Mouse (Mus musculus): ENCODE measurements around the gene Cldn9. TPM values are rescaled to one million over a fixed set of nuclear protein-coding genes. Genes with fewer than 3 reads are reported as not detected.
A peak's percentile ranks its signal among the peaks of the same experiment; 100 is the strongest.

Cldn9 gene
- total RNA-seq, 2 experiments from 2014 or later, result not detected

DNA sequence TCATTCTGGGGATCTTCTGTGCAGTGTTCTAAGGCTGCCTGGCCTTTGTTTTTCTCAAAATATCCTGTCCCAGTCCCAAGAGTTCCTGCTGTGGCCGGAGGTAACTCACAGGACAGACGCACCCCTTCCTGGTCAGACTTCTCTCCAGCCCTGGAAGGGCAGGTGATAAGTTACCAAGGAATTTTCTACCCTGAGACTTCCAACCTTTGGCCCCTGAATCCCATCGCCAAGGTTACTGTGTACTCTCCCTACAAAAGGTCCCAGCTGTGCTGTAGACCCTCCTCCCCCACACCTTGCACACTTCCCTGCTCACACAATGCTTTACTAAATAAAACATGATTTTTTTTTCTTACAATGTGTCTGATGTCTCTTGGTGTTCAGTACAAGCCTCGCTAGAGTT lies 1.7 kb downstream of the Cldn9 start:
- ATAC-seq (replicated peaks; ENCODE audit: low FRiP score, poor library complexity, severe bottlenecking), result no peak

DNA sequence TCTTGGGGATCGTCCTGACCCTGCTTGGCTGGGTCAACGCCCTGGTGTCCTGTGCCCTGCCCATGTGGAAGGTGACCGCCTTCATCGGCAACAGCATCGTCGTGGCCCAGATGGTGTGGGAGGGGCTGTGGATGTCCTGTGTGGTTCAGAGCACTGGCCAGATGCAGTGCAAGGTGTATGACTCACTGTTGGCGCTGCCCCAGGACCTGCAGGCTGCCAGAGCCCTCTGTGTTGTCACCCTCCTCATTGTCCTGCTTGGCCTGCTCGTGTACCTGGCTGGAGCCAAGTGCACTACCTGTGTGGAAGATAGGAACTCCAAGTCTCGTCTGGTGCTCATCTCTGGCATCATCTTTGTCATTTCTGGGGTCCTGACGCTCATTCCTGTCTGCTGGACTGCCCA lies 2.7 kb downstream of the Cldn9 start:
- ATAC-seq (replicated peaks; ENCODE audit: low FRiP score, poor library complexity, severe bottlenecking), result no peak

DNA sequence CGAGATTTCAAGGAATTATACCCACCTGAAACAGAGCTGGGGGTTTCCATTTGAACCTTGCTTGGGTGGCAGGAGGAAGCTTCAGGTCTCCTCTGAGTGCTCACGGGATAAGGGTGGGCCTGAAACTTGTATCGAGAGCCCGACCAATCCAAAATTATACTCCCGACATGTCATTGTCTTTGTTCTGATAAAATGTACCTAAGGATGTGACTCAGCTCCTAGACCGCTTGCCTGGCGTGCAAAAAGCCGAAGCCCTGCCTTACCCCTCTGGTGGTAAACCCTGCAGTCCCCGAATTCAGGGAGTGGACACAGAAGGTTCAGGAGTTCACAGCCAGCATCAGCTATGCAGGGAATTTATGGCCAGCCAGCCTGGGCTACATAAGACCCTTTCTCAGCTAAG lies 3.5 kb downstream of the Cldn9 start:
- no peak for ATAC-seq (replicated peaks; ENCODE audit: low FRiP score, poor library complexity, severe bottlenecking)

DNA sequence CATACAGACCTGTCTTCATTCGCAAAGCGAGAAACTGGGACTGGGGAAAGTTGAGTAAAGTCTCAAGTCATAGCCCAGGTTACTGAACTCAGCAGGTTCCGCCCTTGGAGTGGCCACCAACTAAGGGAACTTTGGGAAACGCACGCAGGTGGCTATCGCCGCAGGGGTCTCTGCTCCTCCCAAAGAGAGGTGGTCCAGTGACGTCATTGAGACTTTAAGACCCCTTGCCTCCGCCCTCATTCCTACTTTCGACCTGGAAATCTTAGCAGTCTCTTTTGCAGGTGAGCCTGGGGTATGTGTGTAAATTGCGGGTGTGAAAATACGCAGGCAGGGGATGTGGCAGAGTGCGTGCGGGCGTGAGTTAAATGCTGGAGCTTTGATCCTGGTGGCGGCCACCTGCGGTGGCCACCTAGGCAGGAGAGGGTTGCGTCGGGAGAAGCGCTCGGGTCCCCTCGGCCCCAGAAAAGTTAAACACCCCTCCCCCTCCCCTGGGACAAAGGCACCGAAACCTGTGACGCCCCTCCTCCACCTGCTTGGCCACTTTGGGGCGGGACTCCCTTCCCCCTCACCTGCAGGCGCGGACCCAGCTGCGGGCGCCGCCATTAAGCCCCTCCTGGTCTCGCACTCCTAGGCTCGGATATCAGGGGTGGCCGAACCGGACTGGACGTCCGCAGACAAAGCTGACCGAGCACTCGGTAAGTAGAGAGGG lies 4.5 kb downstream of the Cldn9 start, which contains the start of gene Cldn6:
TSS of gene Cldn6 (plus strand) at position 123 of the 709 bp plus-strand sequence.
- no peak for ATAC-seq (replicated peaks; ENCODE audit: low FRiP score, poor library complexity, severe bottlenecking)

DNA sequence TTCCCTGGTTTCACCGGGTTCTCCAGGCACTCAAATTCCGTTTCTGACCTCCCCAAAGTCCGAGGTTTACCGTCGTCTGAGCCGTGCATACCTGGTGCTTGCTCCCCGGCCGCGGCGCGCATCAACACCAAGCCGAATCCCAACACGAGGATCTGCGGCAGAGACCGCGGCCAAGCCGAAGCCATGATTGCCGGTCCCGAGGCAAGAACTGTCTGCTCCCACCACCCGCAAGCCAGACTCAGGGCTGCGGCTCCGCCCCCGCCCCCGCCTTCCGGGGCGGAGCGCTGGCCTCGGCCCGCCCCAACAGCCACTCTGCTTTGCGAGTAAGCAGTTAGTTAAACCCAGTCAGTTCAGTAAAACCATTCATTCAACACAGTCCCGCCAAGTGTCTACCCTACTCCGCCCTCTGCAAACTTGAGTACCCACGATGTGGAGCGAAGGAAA lies 6.6 kb downstream of the Cldn9 start, which contains the start of gene Tnfrsf12a:
TSS of gene Tnfrsf12a (minus strand) at position 233 of the 444 bp plus-strand sequence.
- peak; percentile 52; the same call in 1 of the 2 replicates for ATAC-seq (replicated peaks; ENCODE audit: low FRiP score, poor library complexity, severe bottlenecking)

DNA sequence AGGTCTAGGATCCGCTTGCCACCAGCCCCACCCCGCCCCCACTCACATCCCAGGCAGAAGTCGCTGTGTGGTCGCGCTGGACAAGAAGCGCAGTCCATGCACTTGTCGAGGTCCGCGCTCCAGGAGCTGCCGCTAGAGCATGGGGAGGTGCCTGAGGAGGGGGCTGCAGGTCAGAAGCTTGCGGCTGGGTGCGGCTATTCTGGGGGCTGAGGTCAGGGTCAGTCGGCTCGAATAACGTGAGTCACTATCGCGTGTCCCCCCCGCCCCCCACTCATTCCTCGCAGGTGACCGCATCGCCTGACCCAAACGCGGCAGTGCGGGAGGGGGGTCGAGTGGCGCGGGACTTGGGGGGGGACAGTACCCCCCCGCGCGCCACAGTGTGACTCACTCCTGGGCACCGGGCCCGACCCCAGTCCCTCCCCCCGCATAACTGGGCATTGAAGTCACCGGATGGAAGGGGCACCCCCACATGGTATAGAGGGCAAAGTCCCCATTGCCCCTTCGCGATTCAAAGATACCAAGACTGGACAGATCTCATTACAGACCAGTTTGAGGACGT lies 7.3 kb downstream of the Cldn9 start:
- no peak for ATAC-seq (replicated peaks; ENCODE audit: low FRiP score, poor library complexity, severe bottlenecking)

DNA sequence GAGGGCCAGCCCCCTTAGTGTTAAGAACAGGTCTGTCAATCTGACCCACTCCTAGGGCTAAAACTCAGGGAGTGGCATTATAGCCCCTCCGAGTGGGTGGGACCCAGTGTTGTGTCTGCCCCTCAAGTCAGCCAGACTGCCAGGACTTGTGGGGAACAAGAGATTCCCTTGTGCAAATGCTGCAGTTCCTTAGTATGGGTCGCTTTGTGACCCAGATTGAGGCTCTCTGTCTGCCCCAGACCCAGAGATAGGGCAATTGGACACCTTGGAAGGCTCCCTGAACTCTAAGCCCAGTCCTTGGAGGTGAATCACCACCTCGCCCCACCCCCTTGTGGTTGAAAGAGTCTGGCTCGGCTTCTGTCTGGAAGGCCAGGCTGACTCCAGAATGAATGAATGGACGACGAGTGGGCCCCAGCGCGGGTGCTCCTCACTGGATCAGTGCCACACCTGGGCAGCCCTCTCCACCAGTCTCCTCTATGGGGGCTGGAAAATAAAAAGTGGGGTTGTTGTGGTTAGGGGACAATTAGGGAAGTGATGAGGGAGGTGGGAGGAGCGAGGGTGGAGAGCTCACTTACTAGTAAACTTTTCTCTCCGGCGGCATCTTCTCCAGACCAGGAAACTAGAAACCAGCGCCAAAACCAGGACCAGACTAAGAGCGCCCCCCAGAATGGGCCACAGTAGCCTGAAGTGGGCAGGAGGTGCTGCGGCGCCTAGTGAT lies 8.1 kb downstream of the Cldn9 start:
- no peak for ATAC-seq (replicated peaks; ENCODE audit: low FRiP score, poor library complexity, severe bottlenecking)

DNA sequence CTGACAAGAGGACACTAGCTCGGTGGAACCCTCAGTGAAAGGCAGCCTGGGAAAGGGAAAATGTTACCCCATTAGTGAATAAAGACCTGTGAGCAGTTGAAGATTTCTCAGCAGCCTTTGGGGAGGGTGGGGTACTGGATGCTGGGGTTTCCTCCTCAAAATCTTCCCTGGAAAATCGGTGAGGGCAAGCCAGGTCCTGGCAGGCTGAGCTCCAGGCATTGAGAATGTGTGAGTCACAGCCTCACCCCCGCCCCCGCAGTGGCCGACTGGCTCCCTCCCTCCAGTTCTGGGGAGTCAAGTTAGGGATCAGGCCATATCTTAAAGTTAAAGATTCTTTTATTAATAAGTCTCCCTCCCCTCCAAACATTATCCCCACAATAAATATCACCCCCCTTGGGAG lies 8.7 kb downstream of the Cldn9 start:
- ATAC-seq (replicated peaks; ENCODE audit: low FRiP score, poor library complexity, severe bottlenecking), result no peak

DNA sequence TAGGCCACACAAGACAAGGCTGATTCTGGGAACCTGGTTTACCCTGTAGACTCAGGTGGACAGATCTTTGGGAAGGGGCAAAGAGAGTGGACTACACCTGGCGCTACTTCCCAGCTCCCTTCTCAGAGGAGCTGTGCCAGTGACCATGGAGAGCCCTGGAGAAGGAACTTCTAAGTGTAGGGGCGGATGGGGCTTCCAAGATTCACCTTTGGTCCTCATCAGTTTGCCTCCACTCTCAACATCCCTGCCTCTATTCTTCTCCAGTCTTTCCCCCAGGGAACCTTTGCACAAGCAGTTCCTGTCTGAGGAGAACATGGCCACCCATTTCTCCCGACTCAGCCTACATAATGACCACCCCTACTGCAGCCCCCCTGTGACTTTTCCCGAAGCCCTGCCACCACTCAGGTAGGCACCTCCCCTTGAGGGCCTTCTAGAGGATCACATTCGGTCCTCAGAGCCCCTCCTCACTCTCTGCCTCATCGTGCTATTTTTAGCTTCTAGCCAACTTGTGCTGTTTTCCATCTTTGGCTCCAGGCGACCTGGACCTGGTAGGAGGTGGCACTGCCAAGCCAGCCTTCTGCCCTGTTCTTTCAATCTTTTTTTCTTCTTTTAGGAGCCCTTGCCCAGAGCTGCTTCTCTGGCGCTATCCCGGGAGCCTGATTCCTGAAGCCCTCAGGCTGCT lies 9.4 kb downstream of the Cldn9 start:
- no peak for ATAC-seq (replicated peaks; ENCODE audit: low FRiP score, poor library complexity, severe bottlenecking)

DNA sequence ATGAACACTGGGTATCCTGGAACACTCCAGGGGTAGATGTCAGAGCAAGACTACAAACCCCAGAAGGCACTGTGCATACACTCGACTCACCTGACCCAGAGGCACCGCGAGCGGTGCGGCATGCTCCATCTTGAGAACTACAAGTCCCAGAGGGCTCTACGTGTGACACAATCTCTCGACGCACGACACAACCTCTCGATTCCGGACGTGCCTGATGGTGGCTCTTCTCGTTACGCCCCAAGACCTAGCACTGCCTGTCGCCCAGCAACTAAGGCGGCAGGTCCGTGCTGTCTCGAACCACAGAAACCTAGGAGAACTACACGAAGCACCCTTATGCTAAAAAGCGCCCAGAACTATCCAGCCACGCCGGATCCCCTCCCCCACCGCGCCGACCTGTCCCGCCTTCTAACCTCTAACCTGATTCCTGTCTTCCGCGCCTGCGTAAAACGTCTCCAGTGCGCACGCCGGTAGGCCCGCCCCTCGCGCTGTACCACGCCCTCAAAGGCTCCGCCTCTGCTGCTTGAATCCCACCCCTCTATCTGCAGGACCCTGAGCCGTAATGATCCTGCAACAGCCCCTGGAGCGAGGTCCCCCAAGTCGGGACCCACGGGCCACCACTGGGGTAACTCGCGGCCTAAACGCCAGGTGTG lies 10.3 kb downstream of the Cldn9 start, which contains the start of the genes Hcfc1r1 and Thoc6:
TSS of gene Hcfc1r1 (plus strand) at position 173 of the 650 bp plus-strand sequence.
TSS of gene Thoc6 (minus strand) at position 459 of the 650 bp plus-strand sequence.
- ATAC-seq (replicated peaks; ENCODE audit: low FRiP score, poor library complexity, severe bottlenecking), result peak; percentile 90

DNA sequence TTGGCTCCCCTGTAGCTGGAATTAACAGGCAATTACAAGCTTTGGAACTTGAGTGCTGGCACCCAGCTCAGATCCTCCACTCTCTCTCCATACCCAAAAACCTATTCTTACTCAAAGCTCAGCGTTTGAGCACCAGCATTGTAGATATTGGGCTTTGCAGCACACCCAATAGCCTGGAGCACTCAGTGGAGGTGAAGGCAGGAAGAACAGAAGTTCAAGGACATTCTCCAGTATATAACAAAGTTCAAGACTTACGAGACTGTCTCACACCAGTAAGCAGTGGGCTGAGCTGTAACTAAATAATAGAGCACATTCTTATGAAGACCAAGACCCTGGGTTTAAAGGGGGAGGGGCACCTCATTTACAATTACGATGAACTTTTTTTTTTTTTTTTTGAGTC lies 11.1 kb downstream of the Cldn9 start:
- ATAC-seq (replicated peaks; ENCODE audit: low FRiP score, poor library complexity, severe bottlenecking), result no peak

DNA sequence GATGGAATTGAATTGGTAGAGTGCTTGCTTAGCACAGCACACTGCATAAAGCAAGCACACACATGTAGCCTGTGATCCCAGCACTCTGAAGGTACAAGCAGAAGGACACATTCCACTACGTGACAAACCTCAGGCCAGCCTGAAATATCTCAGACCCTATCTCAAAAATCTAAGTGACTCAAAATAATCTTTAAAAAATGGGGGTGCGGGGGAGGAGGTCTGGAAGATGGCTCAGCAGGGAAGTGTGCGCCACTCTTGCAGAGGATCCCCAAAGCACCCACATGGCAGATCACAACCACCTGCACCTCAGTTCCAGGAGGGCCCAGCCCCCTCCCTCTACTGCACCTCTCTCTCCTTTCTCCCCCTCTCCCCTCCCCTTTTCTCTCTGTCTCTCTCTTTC lies 12.3 kb downstream of the Cldn9 start:
- ATAC-seq (replicated peaks; ENCODE audit: low FRiP score, poor library complexity, severe bottlenecking), result no peak

DNA sequence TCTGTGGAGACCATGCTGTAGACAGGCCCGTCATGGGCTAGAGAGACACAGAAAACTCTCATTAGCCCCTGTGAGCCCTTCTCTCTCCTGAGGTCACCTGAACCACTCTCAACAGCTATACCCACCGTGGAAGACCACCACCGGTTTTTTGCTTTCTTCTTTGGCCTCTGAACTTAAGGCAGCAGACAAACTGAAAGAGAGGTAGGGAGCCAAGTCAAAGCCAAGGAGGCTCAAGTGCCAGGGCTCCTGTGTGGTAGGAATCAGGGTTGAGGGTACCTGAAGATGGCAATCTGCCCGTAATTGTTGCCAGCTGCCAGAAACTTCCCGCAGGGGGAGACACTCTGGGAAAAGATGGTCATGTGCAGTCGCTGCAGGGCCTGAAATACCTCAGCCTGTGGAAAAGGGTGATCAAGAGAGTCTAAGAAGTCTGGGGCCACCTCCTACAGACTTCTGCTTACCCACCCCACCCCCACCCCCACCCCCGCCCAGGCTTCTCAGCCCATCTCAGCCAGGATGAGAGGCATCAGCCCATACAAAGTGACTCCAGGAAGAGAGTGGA lies 13.2 kb downstream of the Cldn9 start:
- no peak for ATAC-seq (replicated peaks; ENCODE audit: low FRiP score, poor library complexity, severe bottlenecking)

DNA sequence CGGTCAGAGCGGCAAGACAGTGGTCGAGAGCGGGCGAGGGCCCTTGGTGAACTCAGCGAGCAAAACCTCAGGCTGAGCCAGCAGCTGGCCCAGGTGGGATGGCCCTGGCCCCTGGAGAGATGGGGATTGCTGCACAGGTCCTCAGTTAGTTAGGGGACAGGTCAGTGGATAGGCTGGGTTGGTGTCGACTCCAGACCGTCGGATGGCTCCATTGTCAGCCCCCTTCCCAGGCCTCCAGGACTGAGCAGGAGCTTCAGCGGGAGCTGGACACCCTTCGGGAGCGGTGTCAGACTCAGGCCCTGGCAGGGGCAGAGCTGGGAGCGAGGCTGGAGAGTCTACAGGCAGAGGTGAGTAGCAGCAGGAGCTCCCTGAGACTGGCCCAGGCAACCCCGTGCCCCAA lies 18.3 kb downstream of the Cldn9 start:
- ATAC-seq (replicated peaks; ENCODE audit: low FRiP score, poor library complexity, severe bottlenecking), result no peak

DNA sequence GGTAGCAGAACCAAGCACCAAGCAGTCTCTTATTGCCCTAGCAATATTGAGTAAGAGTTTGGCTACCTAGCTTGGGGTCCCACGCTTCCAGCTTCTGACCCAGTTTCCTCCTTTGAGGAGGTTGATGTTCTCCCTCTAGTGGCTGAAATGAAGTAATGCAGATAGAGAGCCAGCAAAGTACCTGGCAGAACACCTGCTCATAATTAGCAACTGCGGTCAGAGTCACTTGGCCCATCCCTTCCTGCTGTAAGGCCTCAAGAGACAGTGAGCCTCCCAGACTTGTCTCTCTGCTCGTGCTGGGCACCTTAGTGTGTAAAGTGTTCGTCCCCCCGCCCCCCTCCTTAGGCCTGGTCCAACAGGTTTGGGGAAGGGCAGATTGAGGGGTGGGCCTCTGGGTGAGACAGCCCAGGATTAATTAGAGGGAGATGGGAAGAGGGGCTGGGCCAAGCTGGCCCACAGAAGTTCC lies 19.2 kb downstream of the Cldn9 start:
- ATAC-seq (replicated peaks; ENCODE audit: low FRiP score, poor library complexity, severe bottlenecking), result peak; percentile 60; the same call in 1 of the 2 replicates

DNA sequence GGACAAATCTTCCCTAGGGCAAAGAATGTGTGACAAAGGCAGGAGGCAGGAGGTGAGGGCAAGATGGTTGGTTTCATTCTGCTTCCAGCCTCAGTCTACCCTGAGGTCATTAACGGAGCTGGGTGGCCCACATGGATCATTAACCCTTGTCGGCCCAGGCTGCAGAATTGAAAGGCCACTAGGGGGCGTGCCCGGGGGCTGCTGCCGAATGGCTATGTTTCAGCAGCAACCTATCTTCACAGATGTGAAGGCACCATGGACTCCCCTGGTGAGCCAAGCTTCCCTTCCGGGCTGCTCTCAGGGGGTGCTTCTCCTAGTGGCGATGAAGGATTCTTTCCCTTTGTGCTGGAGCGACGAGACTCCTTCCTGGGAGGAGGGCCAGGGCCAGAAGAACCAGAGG lies 22.3 kb downstream of the Cldn9 start:
- ATAC-seq (replicated peaks; ENCODE audit: low FRiP score, poor library complexity, severe bottlenecking), result no peak

DNA sequence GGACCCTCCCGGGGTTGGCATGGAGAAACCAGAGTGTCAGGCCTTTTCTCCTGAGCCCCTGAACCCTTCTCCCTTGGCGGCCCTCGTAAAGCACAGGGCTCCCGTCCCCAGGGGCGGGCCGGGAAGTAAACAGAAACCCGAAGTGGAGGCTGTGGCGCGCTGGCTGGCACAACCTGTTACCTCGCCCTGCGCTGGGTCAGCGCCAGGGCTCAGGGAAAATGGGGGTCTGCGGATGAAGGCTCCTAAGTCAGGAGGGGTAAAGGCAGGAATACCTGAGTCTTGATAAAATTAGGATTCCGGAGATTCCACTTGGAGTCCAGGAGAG lies 23.0 kb downstream of the Cldn9 start:
- ATAC-seq (replicated peaks; ENCODE audit: low FRiP score, poor library complexity, severe bottlenecking), result no peak

DNA sequence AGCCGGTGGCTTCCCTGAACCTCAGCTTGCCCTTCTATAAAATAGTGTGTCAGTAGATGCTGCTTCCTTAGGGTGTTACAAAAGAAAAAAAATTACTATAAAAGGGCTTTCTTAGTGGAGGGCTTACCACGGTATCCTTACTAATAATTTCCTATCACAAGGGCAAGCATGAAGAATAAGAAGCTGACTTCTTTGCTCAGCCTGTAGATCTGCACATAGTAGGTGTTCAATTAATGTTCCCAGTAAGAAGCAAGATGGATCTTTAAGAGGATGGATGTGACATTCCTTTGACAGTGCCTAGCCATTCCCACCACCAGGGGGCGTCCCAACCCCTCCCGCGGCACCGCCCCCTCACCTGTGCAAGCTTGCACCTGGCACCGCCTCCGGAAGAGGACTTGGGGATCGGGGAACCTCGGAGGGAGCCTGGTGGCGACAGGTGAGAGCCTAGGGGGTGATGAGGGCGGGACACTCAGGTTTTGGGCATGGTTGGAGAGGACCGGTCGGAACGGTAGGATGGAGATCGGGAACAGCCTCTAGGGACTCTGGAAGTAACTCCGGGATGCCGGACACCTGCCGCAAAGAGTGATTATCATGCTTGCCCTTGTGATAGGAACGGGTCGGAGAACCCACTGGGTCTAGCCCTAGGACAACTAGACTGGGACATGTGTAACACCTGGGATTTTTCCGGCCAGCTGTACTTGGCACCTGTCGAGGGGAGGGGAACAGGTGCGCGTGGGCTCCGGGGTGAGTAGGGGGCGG lies 23.5 kb downstream of the Cldn9 start, which contains the start of gene Bicdl2:
TSS of gene Bicdl2 (plus strand) at position 390 of the 759 bp plus-strand sequence.
- peak; percentile 22; the same call in 1 of the 2 replicates for ATAC-seq (replicated peaks; ENCODE audit: low FRiP score, poor library complexity, severe bottlenecking)

DNA sequence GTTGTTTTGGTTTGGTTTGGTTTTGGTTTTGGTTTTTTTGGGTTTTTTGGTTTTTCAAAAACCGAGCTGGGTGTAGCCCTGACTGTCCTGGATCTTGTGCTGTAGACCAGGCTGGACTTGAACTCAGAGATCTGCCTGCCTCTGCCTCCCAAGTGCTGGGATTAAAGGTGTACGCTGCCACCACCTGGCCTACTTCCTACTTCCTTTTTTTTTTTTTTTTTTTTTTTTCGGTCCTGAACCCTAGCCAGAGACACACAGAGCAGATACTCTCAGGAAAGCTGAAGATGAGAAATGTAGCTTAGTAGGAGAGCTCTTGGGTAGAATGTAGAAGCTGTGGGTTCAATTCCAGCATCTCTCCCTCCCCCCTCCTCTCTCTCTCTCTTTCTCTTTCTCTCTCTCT lies 25.4 kb downstream of the Cldn9 start:
- ATAC-seq (replicated peaks; ENCODE audit: low FRiP score, poor library complexity, severe bottlenecking), result no peak

Data from erythroblast, adult 5-6 weeks (primary cell).